Mouse (Mus musculus): ENCODE data around the gene Arhgdig. TPM values are rescaled to one million over a fixed set of nuclear protein-coding genes. Genes with fewer than 3 reads are reported as not detected.

The Arhgdig gene
- polyA plus RNA-seq (2015; fragmentation: Nextera tagmentation; extraction: Ambion mirVana): 16.8 and 22.4 TPM in 2 replicates

DNA sequence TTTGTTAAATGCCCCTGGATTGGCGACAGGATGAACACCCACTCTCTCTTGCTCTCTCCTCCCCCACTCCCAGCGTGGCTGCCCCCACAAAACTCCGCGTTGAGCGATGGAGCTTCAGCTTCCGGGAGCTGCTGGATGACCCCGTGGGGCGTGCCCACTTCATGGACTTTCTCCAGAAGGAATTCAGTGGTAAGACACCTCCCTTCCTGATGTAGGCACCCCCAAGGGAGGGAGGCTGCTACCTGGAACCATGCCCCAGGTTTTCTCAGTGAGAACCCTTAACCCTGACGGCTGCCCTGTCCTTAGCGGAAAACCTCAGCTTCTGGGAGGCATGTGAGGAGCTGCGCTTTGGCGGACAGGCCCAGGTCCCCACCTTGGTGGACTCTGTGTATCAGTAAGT, at the start of gene Arhgdig:
Gene Arhgdig, minus strand, starts transcription at position 101 of the 400 bp plus-strand sequence.
- Histone ChIP-seq H3K4me2 (ENCODE audit: low read length) (no peak within 1 kb of the TSS), H3K27me3 (ENCODE audit: insufficient read depth, low read length) (no peaks in the 10 kb centered on the region), H3K9ac (ENCODE audit: low read depth, low read length) (no peak within 1 kb of the TSS), H3K36me3 (ENCODE audit: insufficient read depth, low read length) (no peaks in the 10 kb centered on the region), H3K27ac (no peak within 1 kb of the TSS), H3K4me1 (replicated peaks; ENCODE audit: insufficient read depth, low read length) (no peaks in the 10 kb centered on the region; the same call in 1 of the 2 replicates), H3K9me3 (replicated peaks; ENCODE audit: low read length) (no peaks in the 10 kb centered on the region), H3K4me3 (replicated peaks; ENCODE audit: low read depth, low read length) (no peak within 1 kb of the TSS)
- TF ChIP-seq CTCF (IDR thresholded peaks at IDR 0.05; ENCODE audit: low read depth): no peak
- ATAC-seq (replicated peaks; ENCODE audit: low FRiP score, low read depth) (no peak), DNase-seq (ENCODE audit: low spot score) (no peak)
- 79% methylated on average over 12 of the region's 12 CpGs for WGBS

DNA sequence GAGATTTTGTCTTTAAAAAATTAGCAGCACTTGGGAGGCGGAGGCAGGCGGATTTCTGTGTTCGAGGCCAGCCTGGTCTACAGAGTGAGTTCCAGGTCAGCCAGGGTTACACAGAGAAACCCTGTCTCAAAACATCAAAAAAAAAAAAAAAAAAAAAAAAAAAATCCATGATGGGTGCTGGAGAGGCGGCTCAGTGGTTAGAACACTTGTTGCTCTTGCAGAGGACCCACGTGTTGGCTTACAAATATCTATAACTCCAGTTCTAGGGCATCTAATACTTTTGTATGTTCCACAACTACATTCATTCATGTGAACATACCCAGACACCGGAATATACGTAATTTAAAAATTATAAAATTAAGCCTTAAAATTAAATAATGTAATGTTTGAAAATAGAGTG, 47.7 kb upstream of the Arhgdig start:
- TF ChIP-seq CTCF (IDR thresholded peaks at IDR 0.05; ENCODE audit: low read depth): no peak
- Histone ChIP-seq H3K4me3 (replicated peaks; ENCODE audit: low read depth, low read length) (no peak overlapping the region), H3K9ac (ENCODE audit: low read depth, low read length) (no peak overlapping the region), H3K4me2 (ENCODE audit: low read length) (no peak overlapping the region), H3K27ac (no peak overlapping the region), H3K4me1 (replicated peaks; ENCODE audit: insufficient read depth, low read length) (0 out of 2 replicates have a peak, but pooled peaks cover 6% of the 10 kb centered on the region), H3K36me3 (ENCODE audit: insufficient read depth, low read length) (peaks cover 20% of the 10 kb centered on the region), H3K27me3 (ENCODE audit: insufficient read depth, low read length) (no peaks in the 10 kb centered on the region), H3K9me3 (replicated peaks; ENCODE audit: low read length) (no peaks in the 10 kb centered on the region)
- ATAC-seq (replicated peaks; ENCODE audit: low FRiP score, low read depth) (no peak), DNase-seq (ENCODE audit: low spot score) (no peak)
- WGBS: 93% methylated on average over 7 of the region's 7 CpGs

DNA sequence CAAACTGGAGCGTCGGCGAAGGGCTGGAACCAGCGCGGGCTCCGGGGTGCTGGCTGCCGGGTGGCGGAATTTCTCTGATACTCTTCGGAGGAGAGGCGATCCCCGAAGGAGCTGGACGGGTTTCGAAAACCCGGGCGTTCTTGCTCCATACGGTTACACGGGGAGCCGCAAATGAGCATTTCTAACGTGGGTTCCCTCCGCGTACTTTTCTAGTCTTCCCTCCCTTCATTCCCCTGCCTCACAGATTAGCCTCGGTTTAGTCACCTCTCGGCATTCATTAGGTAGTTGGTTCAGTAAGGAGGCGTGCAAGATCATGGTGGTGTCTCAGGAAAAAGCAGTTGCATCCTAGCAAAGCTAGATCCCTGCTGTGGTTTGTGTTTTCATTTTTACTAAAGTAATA, 45.8 kb upstream of the Arhgdig start:
- Histone ChIP-seq H3K9me3 (replicated peaks; ENCODE audit: low read length) (no peaks in the 10 kb centered on the region), H3K27me3 (ENCODE audit: insufficient read depth, low read length) (no peaks in the 10 kb centered on the region), H3K36me3 (ENCODE audit: insufficient read depth, low read length) (peaks cover 11% of the 10 kb centered on the region; the same call in 1 of the 2 replicates), H3K27ac (peak overlapping the region; percentile 100), H3K4me2 (ENCODE audit: low read length) (peak overlapping the region; percentile 64), H3K4me1 (replicated peaks; ENCODE audit: insufficient read depth, low read length) (0 out of 2 replicates have a peak, but pooled peaks cover 6% of the 10 kb centered on the region), H3K9ac (ENCODE audit: low read depth, low read length) (peak overlapping the region; percentile 99), H3K4me3 (replicated peaks; ENCODE audit: low read depth, low read length) (peak overlapping the region; percentile 94)
- ATAC-seq (replicated peaks; ENCODE audit: low FRiP score, low read depth) (no peak), DNase-seq (ENCODE audit: low spot score) (peak; percentile 31)
- TF ChIP-seq CTCF (IDR thresholded peaks at IDR 0.05; ENCODE audit: low read depth): no peak
- 0% methylated on average over 24 of the region's 24 CpGs for WGBS

DNA sequence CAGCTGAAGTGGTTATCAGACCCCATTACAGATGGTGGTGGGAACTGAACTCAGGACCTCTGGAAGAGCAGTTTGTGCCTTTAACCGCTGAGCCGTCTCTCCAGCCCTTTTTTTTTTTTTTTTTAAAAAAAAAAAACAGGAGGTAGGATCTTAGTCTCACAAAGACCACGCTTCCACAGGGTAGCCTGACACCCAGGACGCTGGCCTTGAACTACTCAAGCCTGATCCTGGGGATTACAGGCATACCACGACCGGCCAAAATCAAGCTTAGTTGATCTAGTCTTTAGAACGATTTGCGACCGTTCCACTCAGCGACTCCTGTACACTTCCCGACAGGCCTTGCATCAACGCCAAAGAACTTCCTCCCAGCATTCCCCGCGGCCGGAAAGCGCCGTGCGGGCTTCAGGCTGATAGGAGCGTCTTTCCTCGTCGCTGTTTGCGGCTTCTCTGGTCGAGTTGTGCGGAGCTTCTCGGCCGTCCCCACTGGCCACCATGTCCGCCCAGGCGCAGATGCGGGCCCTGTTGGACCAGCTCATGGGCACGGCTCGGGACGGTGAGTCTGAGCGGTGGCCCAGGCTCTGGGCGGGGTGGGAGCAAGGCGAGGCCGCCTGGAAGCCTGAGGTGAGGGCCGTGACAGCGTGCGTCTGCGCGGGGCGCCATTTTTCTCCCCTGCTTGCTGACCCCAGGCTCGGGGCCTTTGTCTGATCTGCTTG, 45.1 kb upstream of the Arhgdig start, which contains the start of gene Luc7l:
Gene Luc7l, plus strand, starts transcription at position 358 of the 713 bp plus-strand sequence.
- 0 out of 2 replicates have a peak, but pooled peaks have one; percentile 7 for TF ChIP-seq CTCF (IDR thresholded peaks at IDR 0.05; ENCODE audit: low read depth)
- DNase-seq (ENCODE audit: low spot score) (peak; percentile 98), ATAC-seq (replicated peaks; ENCODE audit: low FRiP score, low read depth) (peak; percentile 89)
- Histone ChIP-seq H3K4me2 (ENCODE audit: low read length) (peak within 1 kb of the TSS; percentile 64), H3K9me3 (replicated peaks; ENCODE audit: low read length) (no peaks in the 10 kb centered on the region), H3K4me3 (replicated peaks; ENCODE audit: low read depth, low read length) (peak within 1 kb of the TSS; percentile 94), H3K27ac (peak within 1 kb of the TSS; percentile 100), H3K27me3 (ENCODE audit: insufficient read depth, low read length) (no peaks in the 10 kb centered on the region), H3K4me1 (replicated peaks; ENCODE audit: insufficient read depth, low read length) (0 out of 2 replicates have a peak, but pooled peaks cover 6% of the 10 kb centered on the region), H3K9ac (ENCODE audit: low read depth, low read length) (peak within 1 kb of the TSS; percentile 99), H3K36me3 (ENCODE audit: insufficient read depth, low read length) (0 out of 2 replicates have a peak, but pooled peaks cover 5% of the 10 kb centered on the region)
- under 1% methylated on average over 42 of the region's 43 CpGs for WGBS

DNA sequence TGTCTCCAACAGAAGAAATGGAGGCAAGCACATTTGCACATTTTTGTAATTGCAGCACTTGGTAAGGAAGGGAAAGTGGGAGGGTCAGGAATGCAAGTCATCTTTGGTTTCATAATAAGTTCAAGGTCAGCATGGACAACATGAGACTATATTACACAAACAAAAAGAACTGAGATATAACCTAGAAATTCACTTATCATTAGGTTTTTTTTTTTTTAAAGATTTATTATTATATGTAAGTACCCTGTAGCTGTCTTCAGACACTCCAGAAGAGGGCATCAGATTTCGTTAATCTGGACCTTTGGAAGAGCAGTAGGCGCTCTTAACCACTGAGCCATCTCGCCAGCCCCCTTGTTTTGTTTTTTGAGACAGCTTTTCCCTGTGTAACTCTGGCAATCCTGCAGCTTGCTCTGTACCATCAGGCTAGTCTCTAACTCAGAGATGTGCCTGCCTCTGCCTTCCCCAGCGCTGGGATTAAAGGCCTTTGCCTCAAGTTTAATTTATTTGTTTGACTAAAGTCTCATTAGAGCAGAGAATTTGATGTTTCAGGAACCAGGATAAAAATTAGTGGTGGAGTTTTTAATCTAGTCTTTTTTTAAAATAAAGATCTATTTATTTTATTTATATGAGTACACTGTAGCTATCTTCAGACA, 44.4 kb upstream of the Arhgdig start:
- no peaks in the 10 kb centered on the region for H3K9me3 ChIP-seq (replicated peaks; ENCODE audit: low read length)
- H3K4me3 ChIP-seq (replicated peaks; ENCODE audit: low read depth, low read length): no peak overlapping the region
- DNase-seq (ENCODE audit: low spot score): no peak
- H3K27ac ChIP-seq: peak overlapping the region; percentile 100; the same call in 1 of the 2 replicates
- no peaks in the 10 kb centered on the region for H3K27me3 ChIP-seq (ENCODE audit: insufficient read depth, low read length)
- no peak for ATAC-seq (replicated peaks; ENCODE audit: low FRiP score, low read depth)
- whole genome bisulfite sequencing: 57% methylated on average over 4 of the region's 4 CpGs
- no peak for TF ChIP-seq CTCF (IDR thresholded peaks at IDR 0.05; ENCODE audit: low read depth)
- H3K36me3 ChIP-seq (ENCODE audit: insufficient read depth, low read length): 0 out of 2 replicates have a peak, but pooled peaks cover 4% of the 10 kb centered on the region
- peak overlapping the region; percentile 64 for H3K4me2 ChIP-seq (ENCODE audit: low read length)
- H3K9ac ChIP-seq (ENCODE audit: low read depth, low read length): no peak overlapping the region
- 0 out of 2 replicates have a peak, but pooled peaks cover 6% of the 10 kb centered on the region for H3K4me1 ChIP-seq (replicated peaks; ENCODE audit: insufficient read depth, low read length)

DNA sequence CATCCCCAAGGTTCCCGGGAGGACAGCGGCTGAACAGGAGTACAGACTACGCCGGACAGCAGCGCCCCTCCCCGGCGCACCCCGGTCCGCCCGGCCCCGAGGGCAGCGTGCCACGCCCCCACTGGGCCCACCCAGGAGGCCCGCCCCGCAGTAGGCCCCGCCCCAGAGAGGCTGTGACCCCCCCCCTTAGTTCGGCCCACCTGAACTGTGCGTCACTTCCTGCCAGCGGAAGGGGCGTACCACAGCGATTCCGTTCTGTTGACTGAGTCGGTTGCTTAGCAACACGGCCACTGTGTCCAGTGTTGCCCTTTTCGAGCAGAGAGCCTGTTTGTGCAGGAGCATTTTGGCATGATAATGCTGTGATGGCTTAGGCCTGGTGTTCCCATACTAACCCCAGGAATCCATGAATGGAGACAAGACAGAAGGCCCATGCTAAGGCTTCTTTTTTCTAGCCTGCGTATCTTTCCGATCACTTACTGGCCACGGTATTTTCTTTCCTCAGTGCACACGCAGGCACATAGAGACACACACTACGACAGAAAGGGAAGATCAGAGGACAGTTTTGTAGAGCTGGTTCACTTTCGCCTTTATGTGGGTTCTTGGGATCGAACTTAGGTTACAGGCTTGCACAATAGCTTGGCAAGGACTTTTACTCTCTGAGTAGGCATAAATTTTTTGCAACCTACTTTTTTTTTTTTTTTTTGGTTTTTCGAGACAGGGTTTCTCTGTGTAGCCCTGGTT, 36.7 kb upstream of the Arhgdig start, which contains the start of gene Fam234a:
Gene Fam234a, minus strand, starts transcription at position 142 of the 741 bp plus-strand sequence.
- peak within 1 kb of the TSS; percentile 74 for H3K4me2 ChIP-seq (ENCODE audit: low read length)
- peak within 1 kb of the TSS; percentile 55 for H3K9ac ChIP-seq (ENCODE audit: low read depth, low read length)
- peak within 1 kb of the TSS; percentile 88 for H3K27ac ChIP-seq
- DNase-seq (ENCODE audit: low spot score) (peak; percentile 97), ATAC-seq (replicated peaks; ENCODE audit: low FRiP score, low read depth) (peak; percentile 96)
- no peaks in the 10 kb centered on the region for H3K27me3 ChIP-seq (ENCODE audit: insufficient read depth, low read length)
- H3K36me3 ChIP-seq (ENCODE audit: insufficient read depth, low read length): no peaks in the 10 kb centered on the region
- WGBS: 10% methylated on average over 32 of the region's 33 CpGs
- 0 out of 2 replicates have a peak, but pooled peaks cover 6% of the 10 kb centered on the region for H3K4me1 ChIP-seq (replicated peaks; ENCODE audit: insufficient read depth, low read length)
- no peak for TF ChIP-seq CTCF (IDR thresholded peaks at IDR 0.05; ENCODE audit: low read depth)
- no peaks in the 10 kb centered on the region for H3K9me3 ChIP-seq (replicated peaks; ENCODE audit: low read length)
- peak within 1 kb of the TSS; percentile 60 for H3K4me3 ChIP-seq (replicated peaks; ENCODE audit: low read depth, low read length)
